Mouse (Mus musculus): ENCODE measurements around the gene Tmtc1.

- TF ChIP-seq CTCF (IDR thresholded peaks at IDR 0.05; ENCODE audit: low read depth, low read length): no peak
- TF ChIP-seq POLR2A (IDR thresholded peaks at IDR 0.05; ENCODE audit: extremely low read depth, insufficient read depth, low read length): no peak
Observed at GRCm38 (mm10) chr6:148454740-148455139, 10.6 kb upstream of the Tmtc1 start.

All from liver, adult 2 months (tissue).